Mouse (Mus musculus) megakaryocyte, embryonic 14.5 days (primary cell): Measurements from ENCODE around the gene Notum.

ENCODE experiments used
- FLI1 ChIP-seq: IDR thresholded peaks from 2 replicates; pipeline ENCODE4 v1.6.1; 2012; ENCODE audit warnings: low read length, inconsistent platforms, mixed read lengths
- GATA1 ChIP-seq: IDR thresholded peaks from 3 replicates; pipeline ENCODE4 v1.6.1; 2012; ENCODE audit warnings: mixed read lengths, low read length, inconsistent platforms, borderline replicate concordance

- TF ChIP-seq GATA1 (no peak), FLI1 (no peak)
Observed at GRCm38 (mm10) chr11:120696568-120696967, 35.6 kb upstream of the Notum start.
